Mouse (Mus musculus): ENCODE measurements around the gene Syt16. TPM values are rescaled to one million over a fixed set of nuclear protein-coding genes. Genes with fewer than 3 reads are reported as not detected.

Gene Syt16
- polyA plus RNA-seq, 1 experiment from 2014 or later: 5.7 TPM

DNA sequence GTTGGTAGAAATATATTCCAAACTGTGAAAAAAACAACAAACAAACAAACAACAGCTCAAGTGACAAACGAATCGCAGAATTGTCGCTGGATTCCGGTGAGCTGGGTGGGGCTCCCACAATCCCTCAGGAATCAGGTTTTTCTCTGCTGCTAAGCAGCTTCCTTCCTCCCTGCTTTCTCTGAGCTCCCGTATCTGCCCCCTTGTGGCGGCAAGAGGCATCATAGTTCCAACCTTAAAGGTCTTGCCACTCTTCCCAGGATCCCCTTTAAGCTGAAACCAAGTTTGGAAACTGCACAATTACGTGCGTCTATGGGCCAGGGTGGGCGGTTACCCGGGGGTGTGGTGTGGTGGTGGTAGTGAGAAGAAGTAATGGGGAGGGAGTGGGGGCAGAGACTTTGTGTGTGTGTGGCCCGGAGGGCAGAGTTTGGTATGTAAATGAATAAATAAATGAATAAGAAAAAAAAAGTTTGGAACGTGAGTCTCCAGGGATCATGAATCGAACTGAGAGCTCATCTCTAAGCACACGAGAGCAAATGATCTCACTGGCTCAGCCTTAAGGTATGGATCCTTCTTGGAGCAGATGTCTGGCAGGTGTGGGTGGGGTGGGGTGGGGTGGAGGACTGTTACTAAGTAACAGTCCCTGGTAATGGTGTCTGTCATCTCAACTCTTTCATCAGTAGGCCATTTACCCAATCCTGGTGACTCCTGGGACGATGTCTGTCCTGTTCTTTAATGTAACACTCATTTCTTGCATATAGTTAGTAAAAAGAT is 319.7 kb downstream of the Syt16 start:
- Histone ChIP-seq H3K9ac (replicated peaks) (peak overlapping the region; percentile 60), H3K27me3 (no peaks in the 10 kb centered on the region), H3K4me1 (replicated peaks) (no peaks in the 10 kb centered on the region), H3K4me2 (peak overlapping the region; percentile 71), H3K4me3 (replicated peaks) (peak overlapping the region; percentile 45), H3K27ac (peak overlapping the region; percentile 51; the same call in 1 of the 2 replicates), H3K9me3 (no peaks in the 10 kb centered on the region), H3K36me3 (no peaks in the 10 kb centered on the region)
- peak; percentile 58 for ATAC-seq (ENCODE audit: insufficient number of reproducible peaks, insufficient read depth, low FRiP score, low TSS enrichment, low read depth)
- 17% methylated on average over 15 of the region's 15 CpGs for WGBS

DNA sequence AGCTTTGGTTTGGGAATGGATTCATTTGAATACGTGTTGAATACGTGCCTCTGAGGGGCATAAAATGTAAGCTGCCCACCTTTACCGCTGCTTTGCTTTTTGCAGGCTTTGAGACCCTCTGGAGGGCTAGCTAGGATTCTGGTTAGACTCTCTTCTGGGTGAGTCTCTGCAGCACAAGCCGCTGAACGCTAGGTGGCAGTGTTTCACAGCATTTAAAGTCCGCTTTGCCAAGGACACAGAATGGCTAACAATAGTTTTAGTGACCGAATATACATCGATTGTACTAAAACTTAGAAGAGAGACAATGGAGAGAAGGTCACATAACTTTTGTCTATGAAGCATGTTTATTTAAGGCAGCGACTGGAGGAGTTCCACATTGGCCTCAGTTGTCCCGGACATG is 322.9 kb downstream of the Syt16 start:
- no peak overlapping the region for H3K4me2 ChIP-seq
- no peak overlapping the region for H3K9ac ChIP-seq (replicated peaks)
- WGBS: 24% methylated on average over 10 of the region's 10 CpGs
- no peaks in the 10 kb centered on the region for H3K27me3 ChIP-seq
- no peaks in the 10 kb centered on the region for H3K4me1 ChIP-seq (replicated peaks)
- ATAC-seq (ENCODE audit: insufficient number of reproducible peaks, insufficient read depth, low FRiP score, low TSS enrichment, low read depth): no peak
- H3K36me3 ChIP-seq: no peaks in the 10 kb centered on the region
- H3K9me3 ChIP-seq: no peaks in the 10 kb centered on the region
- H3K4me3 ChIP-seq (replicated peaks): no peak overlapping the region
- no peak overlapping the region for H3K27ac ChIP-seq

DNA sequence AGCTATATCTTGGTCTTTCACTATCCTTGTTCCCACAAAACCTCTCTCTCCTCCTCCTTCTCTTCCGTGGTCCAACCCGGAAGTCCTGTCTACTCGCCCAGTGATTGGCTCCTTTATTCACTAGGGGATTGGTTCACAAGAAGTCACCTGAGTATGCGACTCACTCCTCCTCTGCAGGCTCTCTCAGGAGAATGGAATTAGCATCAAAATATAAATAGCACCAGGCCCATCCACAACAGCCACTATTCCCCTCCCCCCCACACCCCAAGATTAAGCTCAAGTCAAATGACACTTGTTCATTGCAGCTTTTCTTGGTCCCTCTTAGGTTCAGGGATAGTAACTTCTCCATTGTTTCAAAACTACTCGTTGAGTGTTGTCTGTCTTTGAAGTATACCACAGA is 324.5 kb downstream of the Syt16 start:
- Histone ChIP-seq H3K9me3 (no peaks in the 10 kb centered on the region), H3K4me3 (replicated peaks) (no peak overlapping the region), H3K9ac (replicated peaks) (no peak overlapping the region), H3K4me1 (replicated peaks) (no peaks in the 10 kb centered on the region), H3K4me2 (no peak overlapping the region), H3K36me3 (no peaks in the 10 kb centered on the region), H3K27ac (no peak overlapping the region), H3K27me3 (no peaks in the 10 kb centered on the region)
- 82% methylated on average over 5 of the region's 5 CpGs for WGBS
- ATAC-seq (ENCODE audit: insufficient number of reproducible peaks, insufficient read depth, low FRiP score, low TSS enrichment, low read depth): no peak

Other genes with a start within 250 kb of the Syt16 start
- gene Hif1a, start 96.3 kb upstream of the Syt16 start, polyA plus RNA-seq (2016; fragmentation: Nextera tagmentation; extraction: Ambion mirVana): 116 and 117 TPM in 2 replicates
- 13.7 and 15.3 TPM in 2 replicates for gene Gm49321, start 60.0 kb upstream of the Syt16 start, polyA plus RNA-seq (2016; fragmentation: Nextera tagmentation; extraction: Ambion mirVana)
- gene Snapc1, start 33.2 kb upstream of the Syt16 start, polyA plus RNA-seq (2016; fragmentation: Nextera tagmentation; extraction: Ambion mirVana): 23.0 and 26.5 TPM in 2 replicates